Mouse (Mus musculus) central nervous system, embryonic 18 days (tissue): Measurements from ENCODE around the gene Polr3c. TPM values are rescaled to one million over a fixed set of nuclear protein-coding genes. Genes with fewer than 3 reads are reported as not detected.

Experiments used
- polyA plus RNA-seq: library from polyadenylated mRNA; depleted of rRNA; stranded (reverse); fragments of >200 nt; gene quantifications from 2 replicates; pipeline ENCODE4 v1.2.3, GENCODE M21; 2012; rRNA removed

Polr3c gene
- 36.6 and 37.6 TPM in 2 replicates for polyA plus RNA-seq

GRCm38 (mm10) chr3:96727343-96727827 lies at the start of gene Polr3c, which contains the start of gene Rnf115:
Gene Polr3c (minus strand): TSS chr3:96727628.
Gene Rnf115 (plus strand): TSS chr3:96727664.

GRCm38 (mm10) chr3:96707903-96708683 lies 19.3 kb downstream of the Polr3c start, which contains the start of gene Nudt17:
Gene Nudt17 (minus strand): TSS chr3:96708562.

GRCm38 (mm10) chr3:96696198-96696765 lies 31.1 kb downstream of the Polr3c start, which contains the start of gene Pias3:
Gene Pias3 (plus strand): TSS chr3:96696384.

GRCm38 (mm10) chr3:96669727-96670468 lies 57.5 kb downstream of the Polr3c start, which contains the start of gene Ankrd35:
Gene Ankrd35 (plus strand): TSS chr3:96670131.

Other genes starting within 250 kb of the Polr3c start
- 0.85 and 3.3 TPM in 2 replicates for gene Hfe2, start 202.5 kb downstream of the Polr3c start, polyA plus RNA-seq
- 99.8 and 117 TPM in 2 replicates for gene Txnip, start 169.7 kb downstream of the Polr3c start, polyA plus RNA-seq
- not detected in 2 replicates for gene Gm16253, start 150.6 kb downstream of the Polr3c start, polyA plus RNA-seq
- 39.1 and 39.6 TPM in 2 replicates for gene Polr3gl, start 133.4 kb downstream of the Polr3c start, polyA plus RNA-seq
- 16.7 and 17.9 TPM in 2 replicates for gene Ankrd34a, start 131.0 kb downstream of the Polr3c start, polyA plus RNA-seq
- gene Lix1l, start 126.5 kb downstream of the Polr3c start, polyA plus RNA-seq, result 76.4 and 83.1 TPM in 2 replicates
- gene Rbm8a, start 97.7 kb downstream of the Polr3c start, polyA plus RNA-seq, result 46.9 and 50.6 TPM in 2 replicates
- 60.0 and 60.8 TPM in 2 replicates for gene Pex11b, start 92.3 kb downstream of the Polr3c start, polyA plus RNA-seq
- 0.25 and 0.31 TPM in 2 replicates for gene Gm42957, start 92.2 kb downstream of the Polr3c start, polyA plus RNA-seq
- gene Itga10, start 82.0 kb downstream of the Polr3c start, polyA plus RNA-seq, result 4.6 and 6.8 TPM in 2 replicates
- 6.0 and 6.9 TPM in 2 replicates for gene Ankrd35, start 57.5 kb downstream of the Polr3c start, polyA plus RNA-seq
- gene Pias3, start 31.2 kb downstream of the Polr3c start, polyA plus RNA-seq, result 28.0 and 28.3 TPM in 2 replicates
- gene Nudt17, start 19.1 kb downstream of the Polr3c start, polyA plus RNA-seq, result 8.0 and 9.7 TPM in 2 replicates
- 43.3 and 47.7 TPM in 2 replicates for gene Rnf115, start within 50 bp of the Polr3c start, polyA plus RNA-seq
- 0.08 and 0.16 TPM in 2 replicates for gene Pdzk1, start 101.7 kb upstream of the Polr3c start, polyA plus RNA-seq
- gene Cd160, start 101.7 kb upstream of the Polr3c start, polyA plus RNA-seq, result not detected in 2 replicates
- 1.5 and 1.6 TPM in 2 replicates for gene Gja5, start 177.1 kb upstream of the Polr3c start, polyA plus RNA-seq
- gene Gpr89, start 177.7 kb upstream of the Polr3c start, polyA plus RNA-seq, result 15.2 and 16.1 TPM in 2 replicates
- gene Gja8, start 198.4 kb upstream of the Polr3c start, polyA plus RNA-seq, result not detected in 2 replicates